Comparison of ENCODE assay signal across 7 mouse cellular contexts in the genomic region with DNA sequence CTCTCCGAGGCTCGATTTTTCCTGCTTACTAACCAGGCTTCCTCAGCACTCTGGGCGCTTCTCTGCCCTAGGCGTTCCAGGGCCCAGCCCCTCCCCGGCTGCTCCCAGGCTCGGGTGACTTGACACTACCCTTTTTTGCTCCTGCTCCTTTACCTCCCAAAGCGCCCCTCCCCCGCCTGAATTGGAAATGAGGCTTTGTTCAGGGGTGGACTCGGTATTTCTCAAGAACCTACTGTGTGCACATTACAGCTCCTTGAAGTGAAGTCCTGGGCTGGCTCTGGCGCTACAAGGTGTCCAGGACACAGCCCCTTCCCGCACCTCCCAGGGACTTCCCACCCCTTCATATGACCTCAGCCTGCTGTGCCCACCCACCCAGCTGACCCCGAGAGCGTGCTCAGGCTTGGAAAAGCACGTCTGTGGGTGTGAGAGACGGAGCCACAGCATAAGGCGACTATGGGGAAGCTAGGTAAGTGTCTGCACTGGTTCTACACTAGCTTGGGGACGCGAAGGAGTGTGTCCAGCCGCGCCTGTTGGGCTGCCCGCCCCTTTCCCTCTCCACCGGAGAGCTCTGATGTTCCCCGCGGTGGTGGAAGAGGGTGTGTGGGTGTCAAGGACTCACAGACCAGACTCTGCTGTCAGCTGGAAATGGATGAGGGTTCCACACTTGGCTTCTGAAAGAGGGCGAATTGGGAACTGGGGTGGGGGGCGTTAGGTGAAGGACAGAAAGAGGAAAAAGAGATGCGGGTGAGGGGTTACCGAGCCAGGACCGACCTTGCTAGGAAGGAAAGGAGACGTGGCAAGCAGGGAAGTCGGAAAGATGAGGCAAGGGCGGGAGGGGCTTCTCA. TPM values are rescaled to one million over a fixed set of nuclear protein-coding genes. Genes with fewer than 3 reads are reported as not detected.
DNase-seq lines count a peak whose midpoint lies in the region; ATAC-seq and TF ChIP-seq lines count a peak whose summit lies in the region.

Gene Bahd1 (plus strand): TSS at position 397 of the 845 bp plus-strand sequence.

- TF ChIP-seq CTCF in Patski (IDR thresholded peaks at IDR 0.05): no peak
- TF ChIP-seq CTCF in lung, postnatal 0 days (IDR thresholded peaks at IDR 0.05): no peak

- CTCF ChIA-PET in Patski (lab: Charles Lee): no interaction called here

- H3K27me3 ChIP-seq in Patski: peaks cover 22% of the 10 kb centered on the region
- peaks cover 82% of the 10 kb centered on the region for H3K27me3 ChIP-seq in embryonic facial prominence, embryonic 10.5 days (replicated peaks; ENCODE audit: low read depth, poor library complexity, severe bottlenecking)
- peaks cover 45% of the 10 kb centered on the region for H3K27me3 ChIP-seq in heart, embryonic 16.5 days (ENCODE audit: control insufficient read depth, insufficient read depth, low read length)
- peaks cover 19% of the 10 kb centered on the region for H3K27me3 ChIP-seq in lung, postnatal 0 days (replicated peaks; ENCODE audit: insufficient read depth, low read length)

- ATAC-seq in Patski: no peak
- ATAC-seq in heart, embryonic 16.5 days (replicated peaks; ENCODE audit: extremely low read depth, insufficient read depth, low FRiP score): no peak
- no peak for ATAC-seq in lung, postnatal 0 days

- under 1% methylated on average over 32 of the region's 32 CpGs for WGBS in embryonic facial prominence, embryonic 10.5 days
- WGBS in heart, embryonic 16.5 days: 1% methylated on average over 32 of the region's 32 CpGs
- WGBS in lung, postnatal 0 days: 2% methylated on average over 32 of the region's 32 CpGs

- H3K4me2 ChIP-seq in heart, embryonic 16.5 days (ENCODE audit: low read depth, low read length): peak within 1 kb of the TSS; percentile 100
- H3K4me2 ChIP-seq in lung, postnatal 0 days (replicated peaks; ENCODE audit: low read depth, low read length): peak within 1 kb of the TSS; percentile 99

- peak within 1 kb of the TSS; percentile 94 for H3K4me3 ChIP-seq in embryonic facial prominence, embryonic 10.5 days
- peak within 1 kb of the TSS; percentile 94 for H3K4me3 ChIP-seq in heart, embryonic 16.5 days (ENCODE audit: low read length)
- H3K4me3 ChIP-seq in lung, postnatal 0 days (ENCODE audit: low read depth, low read length): peak within 1 kb of the TSS; percentile 79

- H3K36me3 ChIP-seq in embryonic facial prominence, embryonic 10.5 days (replicated peaks): no peaks in the 10 kb centered on the region
- no peaks in the 10 kb centered on the region for H3K36me3 ChIP-seq in heart, embryonic 16.5 days (ENCODE audit: control insufficient read depth, insufficient read depth)
- no peaks in the 10 kb centered on the region for H3K36me3 ChIP-seq in lung, postnatal 0 days (ENCODE audit: insufficient read depth, low read length)

- no peak for TF ChIP-seq EP300 in lung, postnatal 0 days (IDR thresholded peaks at IDR 0.05)

- DNase-seq in CD8-positive naive resting alpha-beta T cell, adult 2 months (ENCODE audit: low read depth in 2 of 2, low spot score in 2 of 2): peak; percentile 11 to 14
- DNase-seq in Patski (ENCODE audit: low read depth, low spot score): no peak
- peak; percentile 70 for DNase-seq in embryonic facial prominence, embryonic 10.5 days (ENCODE audit: low spot score)
- DNase-seq in layer of hippocampus, adult 9-11 months: peak; percentile 29
- DNase-seq in lung, postnatal 0 days (ENCODE audit: low spot score): peak; percentile 76
- DNase-seq in right cerebral cortex, adult 2 months (ENCODE audit: low spot score in 2 of 2): peak; percentile 40 to 48

- H3K9ac ChIP-seq in heart, embryonic 16.5 days (ENCODE audit: low read length): peak within 1 kb of the TSS; percentile 66
- H3K9ac ChIP-seq in lung, postnatal 0 days (replicated peaks; ENCODE audit: low read depth): no peak within 1 kb of the TSS

- peak within 1 kb of the TSS; percentile 90 for H3K27ac ChIP-seq in embryonic facial prominence, embryonic 10.5 days (replicated peaks)
- peak within 1 kb of the TSS; percentile 10; the same call in 1 of the 2 replicates for H3K27ac ChIP-seq in heart, embryonic 16.5 days (ENCODE audit: low read length)
- H3K27ac ChIP-seq in lung, postnatal 0 days (ENCODE audit: low read length): no peak within 1 kb of the TSS

- H3K4me1 ChIP-seq in embryonic facial prominence, embryonic 10.5 days: peaks cover 84% of the 10 kb centered on the region
- H3K4me1 ChIP-seq in heart, embryonic 16.5 days (ENCODE audit: control insufficient read depth, insufficient read depth, low read length): peaks cover 30% of the 10 kb centered on the region
- peaks cover 17% of the 10 kb centered on the region; the same call in 1 of the 2 replicates for H3K4me1 ChIP-seq in lung, postnatal 0 days (ENCODE audit: insufficient read depth, low read depth, low read length)

- in situ Hi-C loops in Patski (cut with MboI; ENCODE audit: low pct_unique_long_range_greater_than_20kb): loop anchor here (25.0 kb wide), 1 partner anchor 413 kb away; the partner anchor contains the start of gene Srp14

- POLR2A ChIA-PET in Patski (lab: Charles Lee): no interaction called here

- no peaks in the 10 kb centered on the region for H3K9me3 ChIP-seq in embryonic facial prominence, embryonic 10.5 days
- no peaks in the 10 kb centered on the region for H3K9me3 ChIP-seq in heart, embryonic 16.5 days (replicated peaks; ENCODE audit: control insufficient read depth, low read length)
- no peaks in the 10 kb centered on the region for H3K9me3 ChIP-seq in lung, postnatal 0 days (ENCODE audit: low read length)

RNA-seq across cellular contexts. Expression of gene Bahd1, which starts in this region (rescaled TPM):
- 22.9 TPM for polyA plus RNA-seq in Patski (2021)
- polyA plus RNA-seq in embryonic facial prominence, embryonic 10.5 days (2016; fragmentation: Nextera tagmentation; extraction: Ambion mirVana): 3.2 and 3.3 TPM in 2 replicates
- 3.7 and 4.1 TPM in 2 replicates for polyA plus RNA-seq in heart, embryonic 16.5 days (2015; fragmentation: Nextera tagmentation; extraction: Ambion mirVana)
- 5.1 and 5.4 TPM in 2 replicates for polyA plus RNA-seq in lung, postnatal 0 days (2015; fragmentation: Nextera tagmentation; extraction: Ambion mirVana)
